Comparison of ENCODE assay signal across 8 mouse cellular contexts in the genomic region with DNA sequence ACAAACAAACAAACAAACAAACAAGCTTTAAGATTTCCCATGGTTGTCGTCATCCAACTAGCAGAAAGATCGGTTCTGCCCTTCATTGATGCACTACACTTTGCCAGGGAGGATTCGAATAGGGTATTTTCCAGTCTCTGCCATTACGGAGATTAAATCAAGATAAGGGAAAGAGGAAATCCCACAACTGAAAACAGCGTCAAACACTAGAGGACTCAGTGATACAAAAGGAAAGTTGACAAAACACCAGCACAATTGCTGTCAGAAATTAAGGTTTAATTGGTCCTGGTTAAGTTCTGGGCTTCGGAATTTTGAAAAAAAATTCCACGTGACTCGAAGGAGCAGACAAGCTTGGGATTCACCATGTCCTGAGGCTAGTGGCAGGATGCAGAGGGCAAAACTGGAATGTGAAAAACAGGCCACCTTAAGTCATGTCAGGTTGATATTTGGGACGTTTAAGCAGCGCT. TPM values are rescaled to one million over a fixed set of nuclear protein-coding genes. Genes with fewer than 3 reads are reported as not detected.
DNase-seq lines count a peak whose midpoint lies in the region; ATAC-seq and TF ChIP-seq lines count a peak whose summit lies in the region.

No protein-coding gene starts in this region.

- peaks cover 27% of the 10 kb centered on the region for H3K36me3 ChIP-seq in heart, embryonic 13.5 days
- peaks cover 29% of the 10 kb centered on the region for H3K36me3 ChIP-seq in ES-E14 (ENCODE audit: control insufficient read depth, insufficient read depth, low read length, poor library complexity, severe bottlenecking)
- peaks cover 9% of the 10 kb centered on the region for H3K36me3 ChIP-seq in hindbrain, embryonic 11.5 days (ENCODE audit: control insufficient read depth, insufficient read depth, low read length)

- ATAC-seq in heart, embryonic 13.5 days (ENCODE audit: extremely low read depth, insufficient number of reproducible peaks, low FRiP score, low TSS enrichment), result no peak
- ATAC-seq in hindbrain, embryonic 11.5 days (ENCODE audit: low FRiP score), result peak; percentile 34; the same call in 1 of the 2 replicates
- 0 out of 2 replicates have a peak, but pooled peaks have one; percentile 23 for ATAC-seq in megakaryocyte progenitor cell, adult 5-6 weeks (replicated peaks; ENCODE audit: poor library complexity)

- H3K27ac ChIP-seq in heart, embryonic 13.5 days (replicated peaks), result peak overlapping the region; percentile 59
- peak overlapping the region; percentile 74; the same call in 1 of the 2 replicates for H3K27ac ChIP-seq in ES-E14 (ENCODE audit: insufficient read depth, low read depth, low read length, poor library complexity, severe bottlenecking)
- no peak overlapping the region for H3K27ac ChIP-seq in hindbrain, embryonic 11.5 days (ENCODE audit: low read depth, low read length)

- no peak for DNase-seq in heart, adult 11 months
- no peak for DNase-seq in ES-E14 (ENCODE audit: low read depth, low spot score)
- no peak for DNase-seq in hindbrain, embryonic 11.5 days (ENCODE audit: low spot score)
- no peak for DNase-seq in urinary bladder, postnatal 10 days (ENCODE audit: low spot score)
- no peak for DNase-seq in layer of hippocampus, postnatal 10 days (ENCODE audit: low spot score in 2 of 2)
- no peak for DNase-seq in c-Kit-positive CD71-positive TER-119-positive erythroid progenitor cells, embryonic 14.5 days (ENCODE audit: low spot score)

- H3K4me1 ChIP-seq in heart, embryonic 13.5 days, result peaks cover 16% of the 10 kb centered on the region
- peaks cover 0 to 7% of the 10 kb centered on the region in 2 experiments; a peak in 2 of 4 replicates for H3K4me1 ChIP-seq in ES-E14 (ENCODE audit: control insufficient read depth in 2 of 2, insufficient read depth in 2 of 2, low read length in 2 of 2, poor library complexity in 1 of 2)
- H3K4me1 ChIP-seq in hindbrain, embryonic 11.5 days (replicated peaks; ENCODE audit: control insufficient read depth, insufficient read depth, low read length), result 0 out of 2 replicates have a peak, but pooled peaks cover 3% of the 10 kb centered on the region

- H3K27me3 ChIP-seq in heart, embryonic 13.5 days (replicated peaks), result no peaks in the 10 kb centered on the region
- no peaks in the 10 kb centered on the region for H3K27me3 ChIP-seq in hindbrain, embryonic 11.5 days (ENCODE audit: control insufficient read depth, insufficient read depth, low read length)

- H3K4me3 ChIP-seq in heart, embryonic 13.5 days, result peak overlapping the region; percentile 91
- H3K4me3 ChIP-seq in ES-E14 (ENCODE audit: insufficient read depth in 1 of 2, low read depth in 1 of 2, low read length in 2 of 2, poor library complexity in 1 of 2, severe bottlenecking in 1 of 2), result peak overlapping the region; percentile 54 to 78
- H3K4me3 ChIP-seq in hindbrain, embryonic 11.5 days (ENCODE audit: low read depth, low read length), result peak overlapping the region; percentile 83

- H3K9ac ChIP-seq in heart, embryonic 13.5 days, result peak overlapping the region; percentile 97
- H3K9ac ChIP-seq in ES-E14 (ENCODE audit: insufficient read depth, low read depth, low read length, poor library complexity, severe bottlenecking), result peak overlapping the region; percentile 80
- H3K9ac ChIP-seq in hindbrain, embryonic 11.5 days (ENCODE audit: low read depth, low read length), result peak overlapping the region; percentile 88

- in situ Hi-C loops in ES-E14 (cut with MboI; ENCODE audit: low sequenced_read_pairs in 2 of 2, unreplicated experiment in 2 of 2), result no loop called here

- WGBS in heart, embryonic 13.5 days, result 21% methylated on average over 10 of the region's 10 CpGs
- WGBS in hindbrain, embryonic 11.5 days, result 33% methylated on average over 10 of the region's 10 CpGs

- H3K9me3 ChIP-seq in heart, embryonic 13.5 days, result no peaks in the 10 kb centered on the region
- no peaks in the 10 kb centered on the region for H3K9me3 ChIP-seq in ES-E14 (ENCODE audit: control insufficient read depth, insufficient read depth, low read depth, low read length)
- H3K9me3 ChIP-seq in hindbrain, embryonic 11.5 days (ENCODE audit: control insufficient read depth, low read length), result no peaks in the 10 kb centered on the region

- peak overlapping the region; percentile 97 for H3K4me2 ChIP-seq in heart, embryonic 13.5 days
- H3K4me2 ChIP-seq in hindbrain, embryonic 11.5 days (replicated peaks; ENCODE audit: low read depth, low read length), result peak overlapping the region; percentile 91

TF ChIP-seq in ES-E14, 5 proteins besides CTCF, POLR2A, EP300 and RAD21:
- no peak for TF ChIP-seq ZC3H11A (IDR thresholded peaks at IDR 0.05; ENCODE audit: borderline replicate concordance, low read depth, low read length)
- TF ChIP-seq CHD2 (IDR thresholded peaks at IDR 0.05; ENCODE audit: low read depth, low read length), result no peak
- TF ChIP-seq ZNF384 (IDR thresholded peaks at IDR 0.05; ENCODE audit: low read depth, low read length), result 0 out of 2 replicates have a peak, but pooled peaks have one; percentile 33
- no peak for TF ChIP-seq MAFK (IDR thresholded peaks at IDR 0.05; ENCODE audit: insufficient read depth, low read depth, low read length)

RNA-seq across cellular contexts. Expression of gene Gtf3a, which starts 0.4 kb away (rescaled TPM):
- 79.2 and 84.9 TPM in 2 replicates for polyA plus RNA-seq in heart, embryonic 13.5 days (2015; fragmentation: Nextera tagmentation; extraction: Ambion mirVana)
- 72.3 and 80.4 TPM in 2 replicates for total RNA-seq in ES-E14 (2012; rRNA removed)
- polyA plus RNA-seq in hindbrain, embryonic 11.5 days (2014; fragmentation: Nextera tagmentation; extraction: Ambion mirVana), result 106 TPM in 2 replicates
- total RNA-seq in megakaryocyte progenitor cell, adult 5-6 weeks (2015), result 115 and 127 TPM in 2 replicates
- total RNA-seq in megakaryocyte progenitor cell, adult 5-6 weeks (2017), result 162 and 163 TPM in 2 replicates
- 10 to 100 TPM; 29.0 to 33.9 TPM for total RNA-seq in layer of hippocampus, postnatal 10 days (2021)

RNA-seq across cellular contexts. Expression of gene Mtif3, which starts 15.5 kb away (rescaled TPM):
- 20.5 and 22.7 TPM in 2 replicates for polyA plus RNA-seq in heart, embryonic 13.5 days (2015; fragmentation: Nextera tagmentation; extraction: Ambion mirVana)
- total RNA-seq in ES-E14 (2012; rRNA removed), result 16.1 and 17.9 TPM in 2 replicates
- 26.1 and 27.0 TPM in 2 replicates for polyA plus RNA-seq in hindbrain, embryonic 11.5 days (2014; fragmentation: Nextera tagmentation; extraction: Ambion mirVana)
- 8.5 and 14.5 TPM in 2 replicates for total RNA-seq in megakaryocyte progenitor cell, adult 5-6 weeks (2015)
- total RNA-seq in megakaryocyte progenitor cell, adult 5-6 weeks (2017), result 27.3 and 38.0 TPM in 2 replicates
- total RNA-seq in layer of hippocampus, postnatal 10 days (2021), result 10 to 100 TPM; 15.5 to 17.8 TPM
